Mouse (Mus musculus) MEL (cell line): Measurements from ENCODE around the gene Sult6b2. TPM values are rescaled to one million over a fixed set of nuclear protein-coding genes. Genes with fewer than 3 reads are reported as not detected.
A peak's percentile ranks its signal among the peaks of the same experiment; 100 is the strongest.

Experiments
- DNase-seq: peaks from one replicate; pipeline ENCODE4 v3.0.0; 2011; ENCODE audit warnings: low read depth, low spot score
- H3K27ac ChIP-seq: 2 replicates; pipeline ENCODE4 v1.5.1; 2012; ENCODE audit warnings: low read depth, mild to moderate bottlenecking, control low read depth, low read length, moderate library complexity; ENCODE audit not compliant: control insufficient read depth
- H3K27me3 ChIP-seq, 2 experiments: fragments of 150-350 bp in 1 of 2; sonication (generic) in 1 of 2; 2 replicates each; pipeline ENCODE4 v1.6.1; 2012; ENCODE audit warnings: low read length in 2 of 2, mild to moderate bottlenecking in 2 of 2, improper control_type of control experiment in 1 of 2, moderate library complexity in 1 of 2; ENCODE audit not compliant: insufficient read depth in 2 of 2, control insufficient read depth in 1 of 2
- H3K36me3 ChIP-seq, 2 experiments: 2 replicates each; pipeline ENCODE4 v1.6.1; 2012 to 2014; ENCODE audit warnings: low read length in 2 of 2, improper control_type of control experiment in 1 of 2, inconsistent platforms in 1 of 2, mild to moderate bottlenecking in 1 of 2; ENCODE audit not compliant: insufficient read depth in 2 of 2, control insufficient read depth in 1 of 2
- H3K4me1 ChIP-seq, 2 experiments: fragments of 150-350 bp in 1 of 2; sonication (generic) in 1 of 2; 2 replicates each; pipeline ENCODE4 v1.6.1; 2012; ENCODE audit warnings: low read length in 2 of 2, improper control_type of control experiment in 1 of 2, mild to moderate bottlenecking in 1 of 2; ENCODE audit not compliant: insufficient read depth in 2 of 2, control insufficient read depth in 1 of 2
- H3K4me3 ChIP-seq, 2 experiments: fragments of 150-350 bp in 1 of 2; sonication (generic) in 1 of 2; 2 replicates each; pipeline ENCODE4 v1.5.1; 2012; ENCODE audit warnings: low read depth in 2 of 2, low read length in 2 of 2, mild to moderate bottlenecking in 2 of 2, moderate library complexity in 2 of 2, control low read depth in 1 of 2, improper control_type of control experiment in 1 of 2; ENCODE audit not compliant: control insufficient read depth in 1 of 2, insufficient read depth in 1 of 2
- H3K79me2 ChIP-seq: 2 replicates; pipeline ENCODE4 v1.6.1; 2012; ENCODE audit warnings: mild to moderate bottlenecking, low read length, moderate library complexity; ENCODE audit not compliant: control insufficient read depth, poor library complexity, insufficient read depth
- H3K9ac ChIP-seq: 2 replicates; pipeline ENCODE4 v1.6.1; 2012; ENCODE audit warnings: low read depth, mild to moderate bottlenecking, control low read depth, low read length, moderate library complexity; ENCODE audit not compliant: control insufficient read depth, poor library complexity, severe bottlenecking
- H3K9me3 ChIP-seq: fragments of 150-350 bp; sonication (generic); replicated peaks from 2 replicates; pipeline ENCODE4 v1.6.1; 2012; ENCODE audit warnings: mild to moderate bottlenecking, low read length, improper control_type of control experiment, moderate library complexity; ENCODE audit not compliant: insufficient read depth
- E2F4 ChIP-seq: IDR thresholded peaks from 2 replicates; pipeline ENCODE4 v1.6.1; 2011; ENCODE audit warnings: low read depth, low read length, improper control_type of control experiment, borderline replicate concordance
- EP300 ChIP-seq, 2 experiments: IDR thresholded peaks; 2 replicates each; pipeline ENCODE4 v1.6.1; 2011; ENCODE audit warnings: improper control_type of control experiment in 2 of 2, low read length in 2 of 2, low read depth in 1 of 2, mild to moderate bottlenecking in 1 of 2
- ETS1 ChIP-seq: IDR thresholded peaks from 2 replicates; pipeline ENCODE4 v1.6.1; 2012; ENCODE audit warnings: low read depth, mild to moderate bottlenecking, inconsistent platforms, low read length, improper control_type of control experiment, moderate library complexity
- GABPA ChIP-seq: IDR thresholded peaks from 2 replicates; pipeline ENCODE4 v1.6.1; 2012; ENCODE audit warnings: low read depth, mild to moderate bottlenecking, inconsistent platforms, low read length, improper control_type of control experiment, moderate library complexity
- HCFC1 ChIP-seq: IDR thresholded peaks from 2 replicates; pipeline ENCODE4 v1.6.1; 2012; ENCODE audit warnings: low read depth, mild to moderate bottlenecking, inconsistent platforms, low read length, improper control_type of control experiment, moderate library complexity
- KAT2A ChIP-seq: conservative IDR thresholded peaks from 2 replicates; pipeline ENCODE4 v1.6.1; 2012; ENCODE audit warnings: low read depth, low read length, improper control_type of control experiment, inconsistent platforms
- MAFK ChIP-seq: IDR thresholded peaks from 2 replicates; pipeline ENCODE4 v1.6.1; 2011; ENCODE audit warnings: low read depth, mild to moderate bottlenecking, low read length, improper control_type of control experiment, borderline replicate concordance
- MAX ChIP-seq: IDR thresholded peaks from 2 replicates; pipeline ENCODE4 v1.6.1; 2011; ENCODE audit warnings: low read length, improper control_type of control experiment
- MAZ ChIP-seq: IDR thresholded peaks from 2 replicates; pipeline ENCODE4 v1.6.1; 2012; ENCODE audit warnings: low read depth, mild to moderate bottlenecking, inconsistent platforms, low read length, improper control_type of control experiment
- MEF2A ChIP-seq: IDR thresholded peaks from 2 replicates; pipeline ENCODE4 v1.6.1; 2014; ENCODE audit warnings: low read depth, mild to moderate bottlenecking, inconsistent platforms, low read length, improper control_type of control experiment; ENCODE audit not compliant: poor library complexity, insufficient replicate concordance, severe bottlenecking; ENCODE audit errors: extremely low read depth
- MXI1 ChIP-seq: IDR thresholded peaks from 2 replicates; pipeline ENCODE4 v1.6.1; 2011; ENCODE audit warnings: mild to moderate bottlenecking, low read depth, low read length, improper control_type of control experiment
- MYC ChIP-seq: IDR thresholded peaks from 2 replicates; pipeline ENCODE4 v1.6.1; 2011; ENCODE audit warnings: low read depth, mild to moderate bottlenecking, low read length, improper control_type of control experiment, moderate library complexity
- NELFE ChIP-seq: IDR thresholded peaks from 2 replicates; pipeline ENCODE4 v1.6.1; 2011; ENCODE audit warnings: low read depth, low read length, improper control_type of control experiment
- NRF1 ChIP-seq: IDR thresholded peaks from 2 replicates; pipeline ENCODE4 v1.6.1; 2014; ENCODE audit warnings: low read depth, mild to moderate bottlenecking, inconsistent platforms, low read length, improper control_type of control experiment, moderate library complexity; ENCODE audit not compliant: poor library complexity, insufficient read depth, severe bottlenecking
- POLR2A ChIP-seq, 2 experiments: IDR thresholded peaks; 2 replicates each; pipeline ENCODE4 v1.6.1; 2011 to 2012; ENCODE audit warnings: low read length in 2 of 2, mild to moderate bottlenecking in 2 of 2, control low read depth in 1 of 2, improper control_type of control experiment in 1 of 2, low read depth in 1 of 2, moderate library complexity in 1 of 2; ENCODE audit not compliant: control insufficient read depth in 1 of 2, insufficient read depth in 1 of 2, poor library complexity in 1 of 2
- POLR2AphosphoS2 ChIP-seq: IDR thresholded peaks from 2 replicates; pipeline ENCODE4 v1.6.1; 2011; ENCODE audit warnings: low read length, improper control_type of control experiment
- RAD21 ChIP-seq: IDR thresholded peaks from 2 replicates; pipeline ENCODE4 v1.6.1; 2011; ENCODE audit warnings: mild to moderate bottlenecking, low read depth, low read length, improper control_type of control experiment
- RCOR1 ChIP-seq: IDR thresholded peaks from 2 replicates; pipeline ENCODE4 v1.6.1; 2012; ENCODE audit warnings: low read depth, mild to moderate bottlenecking, inconsistent platforms, low read length, improper control_type of control experiment
- SMC3 ChIP-seq: IDR thresholded peaks from 2 replicates; pipeline ENCODE4 v1.6.1; 2011; ENCODE audit warnings: low read depth, low read length, improper control_type of control experiment
- TAL1 ChIP-seq: IDR thresholded peaks from 2 replicates; pipeline ENCODE4 v1.6.1; 2012; ENCODE audit warnings: mild to moderate bottlenecking, inconsistent platforms, low read length, moderate library complexity, mixed read lengths
- TCF12 ChIP-seq: IDR thresholded peaks from 2 replicates; pipeline ENCODE4 v1.6.1; 2014; ENCODE audit warnings: low read depth, mild to moderate bottlenecking, inconsistent platforms, low read length, improper control_type of control experiment, moderate library complexity
- UBTF ChIP-seq: IDR thresholded peaks from 2 replicates; pipeline ENCODE4 v1.6.1; 2012; ENCODE audit warnings: low read depth, mild to moderate bottlenecking, inconsistent platforms, low read length, improper control_type of control experiment, moderate library complexity, borderline replicate concordance; ENCODE audit not compliant: insufficient read depth
- ZC3H11A ChIP-seq: IDR thresholded peaks from 2 replicates; pipeline ENCODE4 v1.6.1; 2012; ENCODE audit warnings: low read depth, mild to moderate bottlenecking, inconsistent platforms, low read length, improper control_type of control experiment
- polyA plus RNA-seq, 2 experiments: library from polyadenylated mRNA; stranded (reverse) in 1 of 2; unstranded in 1 of 2; fragments of >175 nt in 1 of 2; fragments of >200 nt in 1 of 2; gene quantifications; 2 replicates each; pipeline versions ENCODE4 v1.2.1 to v1.2.4; 2012; ENCODE audit warnings: low replicate concordance in 2 of 2, low read depth in 1 of 2; ENCODE audit not compliant: insufficient read length in 2 of 2, insufficient read depth in 1 of 2, missing spikeins in 1 of 2
- total RNA-seq: library from RNA; depleted of rRNA; stranded (reverse); fragments of 300-350 nt; gene quantifications from 2 replicates; pipeline ENCODE4 v1.2.3, GENCODE M21; 2012

Sult6b2 gene
- total and polyA plus RNA-seq, 3 experiments: 0.07 TPM; not detected in 2

DNA sequence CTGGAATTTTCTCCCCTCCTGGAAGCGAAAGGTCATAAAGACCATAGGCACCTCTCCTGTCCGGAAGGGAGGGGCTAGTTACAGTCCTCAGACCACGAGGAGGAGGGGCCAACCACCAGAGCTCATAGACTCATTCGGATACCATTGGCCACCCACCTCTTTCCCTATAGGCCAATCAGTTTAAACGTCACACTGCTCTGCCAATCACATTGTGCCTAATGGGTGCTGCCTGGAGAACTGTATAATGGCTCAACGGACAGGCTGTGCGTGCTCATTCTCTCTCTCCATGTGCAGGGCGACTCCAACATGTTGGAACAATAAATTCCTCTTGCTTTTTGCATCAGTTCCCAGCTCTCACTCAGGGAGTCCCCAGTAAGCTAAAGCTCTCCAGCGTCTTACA is 52.9 kb downstream of the Sult6b2 start:
- peak; percentile 17 for DNase-seq

DNA sequence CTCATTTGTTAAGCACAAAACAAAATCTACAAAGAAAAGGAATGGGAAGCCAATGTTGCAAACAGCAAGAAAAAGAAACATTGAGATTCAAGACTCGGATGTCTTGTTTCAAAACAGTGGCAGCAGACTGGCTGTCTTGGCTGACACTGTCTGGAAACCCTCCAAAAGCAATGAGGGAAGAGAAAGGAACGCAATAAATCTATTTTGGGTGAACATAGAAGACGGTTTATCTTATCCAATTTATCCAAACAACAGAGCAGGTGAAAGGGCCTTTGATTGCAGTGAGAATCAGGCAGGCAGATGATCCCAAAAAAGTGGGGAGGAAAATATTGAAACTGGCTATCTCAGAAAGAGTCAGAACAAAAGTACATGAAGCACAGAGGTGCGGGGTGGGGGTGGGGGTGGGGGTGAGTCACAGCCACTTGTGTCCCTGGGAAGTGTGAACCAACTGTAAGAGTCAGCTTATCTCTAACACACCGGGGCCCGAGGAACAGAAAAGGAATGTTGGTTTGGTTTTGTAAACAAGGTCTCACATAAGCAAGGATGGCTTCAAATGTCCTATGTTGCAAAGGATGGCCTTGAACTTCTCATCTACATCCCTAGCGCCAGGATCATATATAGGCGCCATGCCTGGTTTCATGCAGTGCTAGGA is 56.1 kb downstream of the Sult6b2 start:
- Histone ChIP-seq H3K36me3 (peaks cover 0 to 25% of the 10 kb centered on the region in 2 experiments; a peak in 2 of 4 replicates), H3K79me2 (no peaks in the 10 kb centered on the region), H3K4me1 (peaks cover 10 to 22% of the 10 kb centered on the region in 2 experiments)
- TF ChIP-seq MXI1 (peak; percentile 21; the same call in 1 of the 2 replicates), ETS1 (peak; percentile 61), POLR2AphosphoS2 (no peak), EP300 (IDR thresholded peaks at IDR 0.05; ENCODE audit: low read depth in 1 of 2, low read length in 2 of 2) (peak; percentile 19 to 33; a peak in 1 of 4 replicates), TCF12 (0 out of 2 replicates have a peak, but pooled peaks have one; percentile 21), MEF2A (peak; percentile 69; the same call in 1 of the 2 replicates)
- TF ChIP-seq, all 39 proteins: peak for 5
- peak overlapping the region; percentile 38; the same call in 1 of the 2 replicates for H3K27ac ChIP-seq
- H3K9ac ChIP-seq: peak overlapping the region; percentile 17; the same call in 1 of the 2 replicates
- peak; percentile 51 for DNase-seq
- peak overlapping the region; percentile 17 to 51; a peak in 2 of 4 replicates for H3K4me3 ChIP-seq
- H3K27me3 ChIP-seq: no peaks in the 10 kb centered on the region
- H3K9me3 ChIP-seq: no peaks in the 10 kb centered on the region

More for the DNA sequence above, 52.9 kb downstream of the Sult6b2 start:
- H3K9ac ChIP-seq: no peak overlapping the region
- peaks cover 19 to 33% of the 10 kb centered on the region in 2 experiments for H3K4me1 ChIP-seq
- TF ChIP-seq GABPA (no peak), RAD21 (no peak), E2F4 (no peak), RCOR1 (no peak), MXI1 (no peak), EP300 (IDR thresholded peaks at IDR 0.05; ENCODE audit: low read depth in 1 of 2, low read length in 2 of 2) (no peak), NELFE (no peak), SMC3 (no peak), MYC (no peak), MAX (no peak), ZC3H11A (no peak), MEF2A (no peak), MAFK (no peak), MAZ (no peak), HCFC1 (no peak), TAL1 (no peak), POLR2A (IDR thresholded peaks at IDR 0.05; ENCODE audit: control insufficient read depth in 1 of 2, insufficient read depth in 1 of 2, low read depth in 1 of 2, low read length in 2 of 2, poor library complexity in 1 of 2) (no peak), KAT2A (no peak), NRF1 (no peak), UBTF (no peak)
- H3K79me2 ChIP-seq: no peaks in the 10 kb centered on the region
- no peaks in the 10 kb centered on the region for H3K9me3 ChIP-seq
- no peaks in the 10 kb centered on the region for H3K27me3 ChIP-seq
- peaks cover 0 to 29% of the 10 kb centered on the region in 2 experiments; a peak in 2 of 4 replicates for H3K36me3 ChIP-seq
- H3K27ac ChIP-seq: no peak overlapping the region
- H3K4me3 ChIP-seq: no peak overlapping the region
